Mouse (Mus musculus) liver, postnatal 0 days (tissue): ENCODE measurements around the gene Jph4. TPM values are rescaled to one million over a fixed set of nuclear protein-coding genes. Genes with fewer than 3 reads are reported as not detected.

Experiments used
- ATAC-seq: fragments of 200-750 bp; cut with Nextera tagmentation; 2 replicates; pipeline ENCODE4 v1.8.0; 2017; ENCODE audit warnings: mild to moderate bottlenecking, moderate library complexity
- DNase-seq: peaks from one replicate; pipeline ENCODE4 v3.0.0-alpha.2; 2016
- H3K27ac ChIP-seq: fragments of 300-500 bp; sonication (generic); 2 replicates; pipeline ENCODE4 v1.5.1; 2014; ENCODE audit warnings: antibody characterized with exemption, moderate library complexity, mild to moderate bottlenecking, low read depth
- H3K27me3 ChIP-seq: fragments of 300-500 bp; sonication (generic); 2 replicates; pipeline ENCODE4 v1.6.1; 2014; ENCODE audit warnings: low read length, control low read depth, mixed read lengths; ENCODE audit not compliant: insufficient read depth
- H3K36me3 ChIP-seq: fragments of 300-500 bp; sonication (generic); replicated peaks from 2 replicates; pipeline ENCODE4 v1.6.1; 2014; ENCODE audit warnings: mild to moderate bottlenecking, control low read depth, low read length, moderate library complexity, mixed read lengths; ENCODE audit not compliant: insufficient read depth
- H3K4me1 ChIP-seq: fragments of 300-500 bp; sonication (generic); 2 replicates; pipeline ENCODE4 v1.6.1; 2014; ENCODE audit warnings: antibody characterized with exemption, mild to moderate bottlenecking, control low read depth; ENCODE audit not compliant: insufficient read depth
- H3K4me2 ChIP-seq: fragments of 300-500 bp; sonication (generic); 2 replicates; pipeline ENCODE4 v1.6.1; 2014; ENCODE audit warnings: low read depth, mild to moderate bottlenecking, low read length, moderate library complexity, mixed read lengths
- H3K4me3 ChIP-seq: fragments of 300-500 bp; sonication (generic); 2 replicates; pipeline ENCODE4 v1.5.1; 2014; ENCODE audit warnings: low read depth, low read length
- H3K9ac ChIP-seq: fragments of 300-500 bp; sonication (generic); replicated peaks from 2 replicates; pipeline ENCODE4 v1.6.1; 2014; ENCODE audit warnings: mild to moderate bottlenecking, moderate library complexity
- H3K9me3 ChIP-seq: fragments of 300-500 bp; sonication (generic); 2 replicates; pipeline ENCODE4 v1.6.1; 2016; ENCODE audit warnings: mild to moderate bottlenecking, control low read depth, low read length, mixed read lengths
- CTCF ChIP-seq: sonication (generic); IDR thresholded peaks from 2 replicates; pipeline ENCODE4 v1.5.1; 2016; ENCODE audit warnings: antibody characterized with exemption, low read depth
- EP300 ChIP-seq: IDR thresholded peaks from 2 replicates; pipeline ENCODE4 v1.6.1; 2016; ENCODE audit warnings: antibody characterized with exemption, low read depth, mild to moderate bottlenecking
- WGBS: fragments of 180-500 bp; shearing (Covaris S2); extraction: QIAGEN DNeasy Blood & Tissue Kit; methylation state at CpG from one replicate; pipeline ENCODE4 v1.1.7; 2014; ENCODE audit not compliant: insufficient replicate concordance; 5-methylcytosine and 5-hydroxymethylcytosine counted together
- polyA plus RNA-seq: library from polyadenylated mRNA; unstranded; fragments of >200 nt; fragmentation: Nextera tagmentation; extraction: Ambion mirVana; gene quantifications from 2 replicates; pipeline ENCODE4 v1.2.1, GENCODE M21; 2015

The Jph4 gene
- polyA plus RNA-seq, 1 experiment from 2014 or later: not detected

GRCm38 (mm10) chr14:55076224-55076623 is 40.5 kb downstream of the Jph4 start:
- no peak for TF ChIP-seq CTCF
- no peak for TF ChIP-seq EP300
- no peak for DNase-seq
- no peak overlapping the region for H3K27ac ChIP-seq
- H3K4me3 ChIP-seq: no peak overlapping the region
- H3K27me3 ChIP-seq: peaks cover 17% of the 10 kb centered on the region
- WGBS: 58% methylated on average over 6 of the region's 6 CpGs
- H3K9ac ChIP-seq: no peak overlapping the region
- H3K9me3 ChIP-seq: no peaks in the 10 kb centered on the region
- H3K36me3 ChIP-seq: no peaks in the 10 kb centered on the region
- ATAC-seq: no peak
- H3K4me2 ChIP-seq: no peak overlapping the region
- H3K4me1 ChIP-seq: peaks cover 3% of the 10 kb centered on the region; the same call in 1 of the 2 replicates

- DNase-seq (no peak), ATAC-seq (no peak)
- Histone ChIP-seq H3K9ac (no peak overlapping the region), H3K27ac (no peak overlapping the region), H3K4me1 (peaks cover 3% of the 10 kb centered on the region; the same call in 1 of the 2 replicates), H3K27me3 (peaks cover 17% of the 10 kb centered on the region), H3K4me3 (no peak overlapping the region), H3K9me3 (no peaks in the 10 kb centered on the region), H3K4me2 (no peak overlapping the region), H3K36me3 (no peaks in the 10 kb centered on the region)
- TF ChIP-seq EP300: no peak
- TF ChIP-seq CTCF: no peak
- 91% methylated on average over 12 of the region's 12 CpGs for WGBS
Observed at GRCm38 (mm10) chr14:55074416-55074815, 42.3 kb downstream of the Jph4 start.

- DNase-seq (no peak), ATAC-seq (no peak)
- H3K27me3 ChIP-seq: no peaks in the 10 kb centered on the region
Observed at GRCm38 (mm10) chr14:55071756-55072155, 45.0 kb downstream of the Jph4 start.

DNA sequence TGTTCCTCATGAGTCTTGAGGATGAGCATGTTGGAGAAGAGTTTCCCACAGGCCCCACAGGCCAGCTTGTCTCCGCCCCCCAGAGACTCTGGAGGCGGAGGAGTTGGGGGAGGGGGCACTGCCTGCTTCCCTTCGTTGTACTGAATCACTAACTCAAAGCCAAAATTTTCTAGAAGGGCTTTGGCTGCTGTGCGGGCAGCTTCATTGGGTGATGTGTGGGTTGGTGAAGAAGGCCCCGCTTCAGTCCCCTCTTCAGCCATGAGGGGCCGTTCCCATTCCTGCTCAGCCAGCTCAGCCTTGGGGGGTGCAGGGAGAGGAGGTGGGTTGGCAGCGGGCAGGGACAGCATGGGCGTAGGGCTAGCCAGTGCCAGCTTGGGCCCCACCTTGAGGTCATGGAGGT is 50.7 kb downstream of the Jph4 start:
- Histone ChIP-seq H3K4me3 (no peak overlapping the region), H3K36me3 (no peaks in the 10 kb centered on the region), H3K9me3 (no peaks in the 10 kb centered on the region), H3K4me1 (peaks cover 11% of the 10 kb centered on the region; the same call in 1 of the 2 replicates), H3K9ac (no peak overlapping the region), H3K4me2 (no peak overlapping the region), H3K27ac (no peak overlapping the region), H3K27me3 (no peaks in the 10 kb centered on the region)
- WGBS: 92% methylated on average over 8 of the region's 8 CpGs
- TF ChIP-seq CTCF (no peak), EP300 (no peak)
- no peak for DNase-seq
- ATAC-seq: no peak

More at GRCm38 (mm10) chr14:55071756-55072155, 45.0 kb downstream of the Jph4 start:
- Histone ChIP-seq H3K9me3 (no peaks in the 10 kb centered on the region), H3K4me3 (no peak overlapping the region), H3K27ac (no peak overlapping the region), H3K4me2 (no peak overlapping the region), H3K36me3 (no peaks in the 10 kb centered on the region), H3K4me1 (no peaks in the 10 kb centered on the region), H3K9ac (no peak overlapping the region)
- TF ChIP-seq CTCF (no peak), EP300 (no peak)
- 37% methylated on average over 18 of the region's 19 CpGs for WGBS

DNA sequence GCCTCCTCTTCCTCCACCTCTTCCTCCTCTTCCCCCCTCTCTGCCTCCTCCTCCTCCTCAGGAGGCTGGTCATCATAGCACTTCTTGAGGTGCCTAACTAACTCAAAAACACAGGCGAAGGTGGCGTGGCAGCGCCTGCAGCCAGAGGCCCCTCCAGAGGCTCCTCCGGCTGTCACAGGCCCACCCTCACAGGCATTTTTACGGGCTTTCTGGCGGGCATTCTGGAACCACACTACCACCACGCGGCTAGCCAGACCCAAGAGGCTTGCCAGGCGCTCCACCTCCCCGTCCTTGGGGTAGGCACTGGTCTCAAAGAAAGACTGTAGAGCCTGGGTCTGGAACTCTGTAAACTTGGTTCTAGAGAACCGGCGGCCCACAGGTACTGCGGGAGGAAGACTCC is 51.3 kb downstream of the Jph4 start:
- no peak overlapping the region for H3K9ac ChIP-seq
- no peak overlapping the region for H3K4me2 ChIP-seq
- ATAC-seq: no peak

DNA sequence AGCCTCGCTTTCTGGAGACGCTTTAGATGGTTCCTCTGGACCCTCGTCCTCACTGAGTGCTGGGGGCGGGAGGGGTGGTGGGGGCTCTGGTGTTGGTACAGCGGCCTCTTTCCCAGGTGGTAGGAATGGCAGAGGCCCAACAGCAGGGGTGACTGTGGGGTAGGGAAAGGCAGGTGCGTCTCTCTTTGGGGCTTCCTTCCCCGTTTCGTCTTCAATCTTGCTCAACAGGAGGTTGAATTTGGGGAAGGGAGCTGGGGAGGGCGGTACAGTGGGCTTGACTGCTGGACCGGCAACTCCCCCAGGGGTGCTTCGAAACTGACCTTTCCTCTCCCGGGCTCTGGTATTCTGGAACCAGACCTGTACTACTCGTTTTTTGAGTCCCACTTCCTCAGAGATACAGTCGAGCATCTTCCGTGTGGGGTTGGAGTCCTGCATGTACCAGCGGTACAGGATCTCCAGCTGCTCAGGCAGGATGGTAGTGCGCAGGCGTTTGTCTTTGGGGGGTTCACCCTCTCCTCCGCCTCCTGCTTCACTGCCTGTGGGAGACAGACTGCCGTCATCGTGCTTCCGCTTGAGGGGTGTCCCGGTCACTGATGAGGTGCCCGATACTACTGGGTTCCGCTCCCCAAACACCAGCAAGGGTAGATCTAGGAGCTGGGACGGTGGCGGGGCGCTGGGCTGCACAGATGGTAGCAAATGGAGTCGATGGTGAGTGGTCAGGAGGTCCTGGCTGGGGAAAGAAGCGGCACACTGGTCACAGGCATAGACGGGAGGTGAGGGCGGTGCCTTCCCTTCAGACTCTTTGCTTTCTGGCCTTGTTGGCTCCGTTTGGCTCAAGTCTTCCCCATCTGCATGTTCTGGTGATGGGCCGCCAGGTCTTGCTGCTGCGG is 52.0 kb downstream of the Jph4 start:
- peaks cover 13% of the 10 kb centered on the region for H3K4me1 ChIP-seq
- H3K27me3 ChIP-seq: no peaks in the 10 kb centered on the region
- WGBS: 66% methylated on average over 35 of the region's 35 CpGs
- ATAC-seq (no peak), DNase-seq (no peak)
- H3K4me3 ChIP-seq: no peak overlapping the region
- no peak overlapping the region for H3K4me2 ChIP-seq
- no peak for TF ChIP-seq EP300
- TF ChIP-seq CTCF: no peak
- H3K36me3 ChIP-seq: no peaks in the 10 kb centered on the region
- H3K9ac ChIP-seq: no peak overlapping the region
- no peaks in the 10 kb centered on the region for H3K9me3 ChIP-seq
- no peak overlapping the region for H3K27ac ChIP-seq

More for the DNA sequence above, 51.3 kb downstream of the Jph4 start:
- no peak overlapping the region for H3K4me3 ChIP-seq
- TF ChIP-seq CTCF: no peak
- no peak for TF ChIP-seq EP300
- H3K36me3 ChIP-seq: no peaks in the 10 kb centered on the region
- no peak overlapping the region for H3K27ac ChIP-seq
- WGBS: 82% methylated on average over 13 of the region's 13 CpGs
- no peak for DNase-seq
- peaks cover 11% of the 10 kb centered on the region; the same call in 1 of the 2 replicates for H3K4me1 ChIP-seq
- no peaks in the 10 kb centered on the region for H3K27me3 ChIP-seq
- H3K9me3 ChIP-seq: no peaks in the 10 kb centered on the region
